Mouse (Mus musculus) midbrain, embryonic 13.5 days (tissue): ENCODE measurements around the gene I0C0044D17Rik. TPM values are rescaled to one million over a fixed set of nuclear protein-coding genes. Genes with fewer than 3 reads are reported as not detected.
"Not testable (repeated sequence)": the region's sequence is repeated elsewhere in the genome, so short reads cannot be mapped to it uniquely, and the experiment has no call there.

ENCODE experiments used
- ATAC-seq: fragments of 200-750 bp; cut with Nextera tagmentation; 2 replicates; pipeline ENCODE4 v1.8.0; 2017; ENCODE audit warnings: mild to moderate bottlenecking, moderate TSS enrichment, moderate library complexity
- H3K27ac ChIP-seq: fragments of 300-500 bp; sonication (generic); 2 replicates; pipeline ENCODE4 v1.5.1; 2015; ENCODE audit warnings: inconsistent platforms, mild to moderate bottlenecking, moderate library complexity
- H3K27me3 ChIP-seq: fragments of 300-500 bp; sonication (generic); 2 replicates; pipeline ENCODE4 v1.6.1; 2015; ENCODE audit warnings: mild to moderate bottlenecking, inconsistent platforms
- H3K36me3 ChIP-seq: fragments of 300-500 bp; sonication (generic); 2 replicates; pipeline ENCODE4 v1.6.1; 2015; ENCODE audit warnings: mild to moderate bottlenecking, inconsistent platforms
- H3K4me1 ChIP-seq: fragments of 300-500 bp; sonication (generic); replicated peaks from 2 replicates; pipeline ENCODE4 v1.6.1; 2015; ENCODE audit warnings: inconsistent platforms
- H3K4me2 ChIP-seq: fragments of 300-500 bp; sonication (generic); replicated peaks from 2 replicates; pipeline ENCODE4 v1.6.1; 2015; ENCODE audit warnings: moderate library complexity, mild to moderate bottlenecking, inconsistent platforms
- H3K4me3 ChIP-seq: fragments of 300-500 bp; sonication (generic); replicated peaks from 2 replicates; pipeline ENCODE4 v1.5.1; 2015; ENCODE audit warnings: mild to moderate bottlenecking, inconsistent platforms
- H3K9ac ChIP-seq: fragments of 300-500 bp; sonication (generic); replicated peaks from 2 replicates; pipeline ENCODE4 v1.6.1; 2015; ENCODE audit warnings: mild to moderate bottlenecking, inconsistent platforms
- H3K9me3 ChIP-seq: fragments of 300-500 bp; sonication (generic); 2 replicates; pipeline ENCODE4 v1.6.1; 2016; ENCODE audit warnings: mild to moderate bottlenecking, inconsistent platforms
- WGBS: fragments of 180-500 bp; shearing (Covaris S2); methylation state at CpG from one replicate; pipeline ENCODE4 v1.1.7; 2015; 5-methylcytosine and 5-hydroxymethylcytosine counted together
- polyA plus RNA-seq: library from polyadenylated mRNA; unstranded; fragments of >200 nt; fragmentation: Nextera tagmentation; extraction: Ambion mirVana; gene quantifications from 2 replicates; pipeline ENCODE4 v1.2.1, GENCODE M21; 2015

Gene I0C0044D17Rik
- polyA plus RNA-seq, 1 experiment from 2014 or later, result not detected

GRCm38 (mm10) chr4:98845687-98846125, 22.1 kb upstream of the I0C0044D17Rik start:
- ATAC-seq, result 0 out of 2 replicates have a peak, but pooled peaks have one; percentile 30
- Histone ChIP-seq H3K27ac (no peak overlapping the region), H3K4me2 (no peak overlapping the region), H3K27me3 (no peaks in the 10 kb centered on the region), H3K9me3 (no peaks in the 10 kb centered on the region), H3K36me3 (no peaks in the 10 kb centered on the region), H3K9ac (no peak overlapping the region), H3K4me1 (peaks cover 2% of the 10 kb centered on the region), H3K4me3 (no peak overlapping the region)
- WGBS, result 80% methylated on average over 8 of the region's 8 CpGs

- Histone ChIP-seq H3K27ac (no peak overlapping the region), H3K4me3 (no peak overlapping the region), H3K27me3 (no peaks in the 10 kb centered on the region), H3K4me1 (peaks cover 5% of the 10 kb centered on the region), H3K4me2 (no peak overlapping the region), H3K9me3 (no peaks in the 10 kb centered on the region), H3K9ac (no peak overlapping the region), H3K36me3 (no peaks in the 10 kb centered on the region)
- WGBS, result 89% methylated on average over 4 of the region's 4 CpGs
- no peak for ATAC-seq
Measured at GRCm38 (mm10) chr4:98845201-98845600, 21.6 kb upstream of the I0C0044D17Rik start.

- Histone ChIP-seq H3K4me2 (no peak overlapping the region), H3K4me3 (no peak overlapping the region), H3K9me3 (no peaks in the 10 kb centered on the region), H3K27me3 (no peaks in the 10 kb centered on the region), H3K36me3 (no peaks in the 10 kb centered on the region), H3K4me1 (peaks cover 5% of the 10 kb centered on the region), H3K9ac (no peak overlapping the region), H3K27ac (no peak overlapping the region)
- ATAC-seq, result no peak
- 81% methylated on average over 7 of the region's 7 CpGs for WGBS
Measured at GRCm38 (mm10) chr4:98843906-98844597, 20.4 kb upstream of the I0C0044D17Rik start.

- not testable (repeated sequence) for H3K9me3 ChIP-seq, H3K4me1 ChIP-seq, H3K9ac ChIP-seq, H3K36me3 ChIP-seq, H3K4me3 ChIP-seq, H3K27me3 ChIP-seq, H3K27ac ChIP-seq, H3K4me2 ChIP-seq, ATAC-seq
- WGBS, result 66% methylated on average over 6 of the region's 6 CpGs
Measured at GRCm38 (mm10) chr4:98841251-98841650, 17.6 kb upstream of the I0C0044D17Rik start.

GRCm38 (mm10) chr4:98840526-98840925, 16.9 kb upstream of the I0C0044D17Rik start:
- ATAC-seq, result peak; percentile 70; the same call in 1 of the 2 replicates
- H3K4me3 ChIP-seq, result no peak overlapping the region
- no peaks in the 10 kb centered on the region for H3K27me3 ChIP-seq
- H3K36me3 ChIP-seq, result no peaks in the 10 kb centered on the region
- peaks cover 5% of the 10 kb centered on the region for H3K4me1 ChIP-seq
- no peak overlapping the region for H3K27ac ChIP-seq
- no peak overlapping the region for H3K4me2 ChIP-seq
- H3K9me3 ChIP-seq, result no peaks in the 10 kb centered on the region
- 9% methylated on average over 6 of the region's 6 CpGs for WGBS
- no peak overlapping the region for H3K9ac ChIP-seq

GRCm38 (mm10) chr4:98838913-98839312, 15.3 kb upstream of the I0C0044D17Rik start:
- WGBS, result 88% methylated on average over 4 of the region's 4 CpGs
- Histone ChIP-seq H3K4me1 (peaks cover 5% of the 10 kb centered on the region), H3K9ac (no peak overlapping the region), H3K27ac (no peak overlapping the region), H3K4me2 (no peak overlapping the region), H3K4me3 (no peak overlapping the region), H3K9me3 (no peaks in the 10 kb centered on the region), H3K27me3 (no peaks in the 10 kb centered on the region), H3K36me3 (no peaks in the 10 kb centered on the region)
- no peak for ATAC-seq

GRCm38 (mm10) chr4:98837715-98838505, 14.3 kb upstream of the I0C0044D17Rik start:
- Histone ChIP-seq H3K9me3 (no peaks in the 10 kb centered on the region), H3K9ac (no peak overlapping the region), H3K36me3 (no peaks in the 10 kb centered on the region), H3K27ac (no peak overlapping the region), H3K4me1 (peaks cover 5% of the 10 kb centered on the region), H3K4me3 (no peak overlapping the region), H3K4me2 (no peak overlapping the region), H3K27me3 (no peaks in the 10 kb centered on the region)
- WGBS, result 93% methylated on average over 16 of the region's 16 CpGs
- no peak for ATAC-seq

GRCm38 (mm10) chr4:98836519-98836918, 12.9 kb upstream of the I0C0044D17Rik start:
- 67% methylated on average over 5 of the region's 5 CpGs for WGBS
- ATAC-seq, result no peak
- H3K4me2 ChIP-seq, result no peak overlapping the region

GRCm38 (mm10) chr4:98834782-98835181, 11.1 kb upstream of the I0C0044D17Rik start:
- H3K36me3 ChIP-seq, result no peaks in the 10 kb centered on the region
- no peak overlapping the region for H3K9ac ChIP-seq
- no peaks in the 10 kb centered on the region for H3K4me1 ChIP-seq
- no peaks in the 10 kb centered on the region for H3K27me3 ChIP-seq
- H3K4me3 ChIP-seq, result no peak overlapping the region
- no peaks in the 10 kb centered on the region for H3K9me3 ChIP-seq
- H3K27ac ChIP-seq, result no peak overlapping the region
- WGBS, result 65% methylated on average over 4 of the region's 4 CpGs
- H3K4me2 ChIP-seq, result no peak overlapping the region
- ATAC-seq, result no peak

More at GRCm38 (mm10) chr4:98836519-98836918, 12.9 kb upstream of the I0C0044D17Rik start:
- Histone ChIP-seq H3K4me3 (no peak overlapping the region), H3K9me3 (no peaks in the 10 kb centered on the region), H3K4me1 (peaks cover 5% of the 10 kb centered on the region), H3K36me3 (no peaks in the 10 kb centered on the region), H3K27ac (no peak overlapping the region), H3K9ac (no peak overlapping the region), H3K27me3 (no peaks in the 10 kb centered on the region)

- WGBS, result 85% methylated on average over 1 of the region's 1 CpGs
- ATAC-seq, result no peak
- Histone ChIP-seq H3K9me3 (no peaks in the 10 kb centered on the region), H3K27ac (no peak overlapping the region), H3K27me3 (no peaks in the 10 kb centered on the region), H3K9ac (no peak overlapping the region), H3K4me2 (no peak overlapping the region), H3K4me1 (no peaks in the 10 kb centered on the region), H3K36me3 (no peaks in the 10 kb centered on the region), H3K4me3 (no peak overlapping the region)
Measured at GRCm38 (mm10) chr4:98831726-98832125, 8.1 kb upstream of the I0C0044D17Rik start.

- Histone ChIP-seq H3K4me1 (no peaks in the 10 kb centered on the region), H3K27ac (no peak overlapping the region), H3K4me2 (no peak overlapping the region), H3K36me3 (no peaks in the 10 kb centered on the region), H3K27me3 (no peaks in the 10 kb centered on the region), H3K9ac (no peak overlapping the region), H3K9me3 (no peaks in the 10 kb centered on the region), H3K4me3 (no peak overlapping the region)
- 61% methylated on average over 3 of the region's 3 CpGs for WGBS
- no peak for ATAC-seq
Measured at GRCm38 (mm10) chr4:98826701-98827100, 3.1 kb upstream of the I0C0044D17Rik start.

GRCm38 (mm10) chr4:98823047-98823446, 593 bp downstream of the I0C0044D17Rik start:
- 0 out of 2 replicates have a peak, but pooled peaks cover 2% of the 10 kb centered on the region for H3K4me1 ChIP-seq
- no peak for ATAC-seq
- H3K9me3 ChIP-seq, result no peaks in the 10 kb centered on the region
- no peak overlapping the region for H3K4me3 ChIP-seq
- peaks cover 21% of the 10 kb centered on the region for H3K27me3 ChIP-seq
- no peaks in the 10 kb centered on the region for H3K36me3 ChIP-seq
- no peak overlapping the region for H3K4me2 ChIP-seq
- H3K9ac ChIP-seq, result no peak overlapping the region
- H3K27ac ChIP-seq, result no peak overlapping the region
- WGBS, result 84% methylated on average over 3 of the region's 3 CpGs
